Mouse (Mus musculus): ENCODE data around the gene Zxdc. TPM values are rescaled to one million over a fixed set of nuclear protein-coding genes. Genes with fewer than 3 reads are reported as not detected.

Gene Zxdc
- polyA plus RNA-seq (2014; fragmentation: Illumina TruSeq; extraction: RNeasy Lipid Tissue Mini Kit (QIAGEN cat#74804); ENCODE audit: low read depth, low replicate concordance) = 10.2 TPM

GRCm38 (mm10) chr6:90368976-90369724 is at the start of gene Zxdc:
Gene Zxdc, plus strand, starts transcription at chr6:90369492.

DNA sequence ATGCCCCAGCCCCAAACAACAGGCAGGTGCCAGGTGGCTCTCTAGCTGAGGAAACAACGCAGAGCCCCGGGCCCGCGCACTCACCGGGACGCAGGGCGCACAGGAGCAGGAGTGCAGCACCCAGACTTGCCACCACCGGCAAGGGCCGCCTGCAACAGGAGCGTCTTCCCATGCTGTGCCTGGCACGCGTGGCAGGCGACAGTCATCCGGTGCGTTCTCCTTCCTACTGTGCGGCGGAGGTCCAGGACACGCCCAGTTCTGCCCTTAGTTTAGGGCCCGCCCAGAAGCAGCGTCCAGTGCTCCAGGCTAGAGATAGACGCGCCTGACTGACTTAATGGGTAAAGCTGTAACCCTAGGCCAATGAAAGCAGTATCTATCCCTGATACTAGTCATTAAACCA is 44.3 kb upstream of the Zxdc start, which contains the start of gene Chst13:
Gene Chst13, minus strand, starts transcription at position 195 of the 400 bp plus-strand sequence.

DNA sequence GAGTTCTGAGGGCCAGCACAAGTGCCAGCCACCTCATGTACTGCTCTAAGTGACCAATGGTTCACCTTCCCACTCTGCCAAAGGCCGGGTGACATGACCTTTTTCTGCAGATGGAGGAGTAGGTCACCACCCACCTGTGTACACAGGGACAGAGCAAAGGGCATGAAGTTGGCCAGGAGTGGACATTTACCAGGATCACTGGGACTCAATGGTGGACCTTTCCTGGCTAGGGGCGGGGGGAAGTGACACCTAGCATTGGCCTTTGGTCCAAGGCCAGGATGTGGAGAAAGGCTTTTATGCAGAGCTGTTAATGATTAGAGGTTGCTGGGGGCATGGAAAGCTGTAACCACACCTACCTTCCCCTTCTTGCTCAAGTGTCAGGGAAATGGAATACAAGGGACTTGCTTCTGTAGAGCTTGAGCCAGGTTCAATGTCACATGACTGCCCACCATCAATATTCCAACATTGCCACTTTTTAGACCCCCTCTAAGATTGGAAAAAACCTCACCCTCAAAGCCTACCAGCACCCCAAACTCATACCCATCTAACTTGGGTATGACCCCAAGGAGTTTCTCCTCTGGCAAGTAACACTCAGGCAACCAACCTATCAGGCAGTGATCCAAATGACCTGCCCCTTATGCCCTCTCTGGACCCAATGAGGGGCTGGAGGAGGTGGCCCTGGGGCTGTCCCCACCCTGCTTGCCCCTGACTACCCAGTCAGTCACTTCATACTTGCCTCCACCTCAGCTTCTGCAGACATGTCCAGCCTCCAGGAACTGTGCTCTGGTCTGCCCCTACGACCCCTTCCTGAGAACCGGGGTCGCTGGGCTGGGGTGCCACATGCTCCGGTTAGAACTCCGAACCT is 36.5 kb upstream of the Zxdc start, which contains the start of gene Uroc1:
Gene Uroc1, plus strand, starts transcription at position 724 of the 865 bp plus-strand sequence.

DNA sequence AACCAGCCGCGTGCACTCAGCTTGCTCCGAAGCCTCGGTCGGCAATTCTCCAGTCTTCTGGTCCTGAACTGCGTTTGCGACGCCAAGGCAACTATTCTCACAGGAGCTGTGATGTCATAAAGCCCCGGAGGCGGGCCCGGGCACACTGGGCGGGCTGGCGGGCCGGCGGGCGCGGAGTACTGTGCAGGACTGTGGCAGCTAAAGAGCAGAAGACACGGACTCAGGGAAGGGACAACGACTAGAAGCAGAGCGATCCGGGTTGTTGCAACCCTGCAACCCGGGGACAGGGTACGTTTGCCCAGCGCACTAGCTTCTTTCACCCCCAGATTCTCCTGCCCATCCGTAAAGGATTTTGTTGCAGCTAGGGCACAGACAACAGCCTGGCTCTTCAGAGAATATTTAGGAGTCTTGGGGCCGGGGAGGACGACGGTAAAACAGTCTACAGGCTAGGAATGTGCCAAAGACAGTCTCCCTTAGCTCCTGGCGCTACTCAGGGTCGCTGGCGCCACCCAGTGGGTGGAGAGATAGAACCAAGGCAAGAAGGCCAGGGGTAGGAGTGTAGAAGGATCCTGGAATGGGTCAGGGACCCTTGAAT is 59.2 kb downstream of the Zxdc start, which contains the start of gene Cfap100:
Gene Cfap100, minus strand, starts transcription at position 418 of the 595 bp plus-strand sequence.

Other genes with a start within 250 kb of the Zxdc start
- not detected for gene Vmn1r51, start 246.9 kb upstream of the Zxdc start, polyA plus RNA-seq (2014; fragmentation: Illumina TruSeq; extraction: RNeasy Lipid Tissue Mini Kit (QIAGEN cat#74804); ENCODE audit: low read depth, low replicate concordance)
- not detected for gene Vmn1r52, start 194.7 kb upstream of the Zxdc start, polyA plus RNA-seq (2014; fragmentation: Illumina TruSeq; extraction: RNeasy Lipid Tissue Mini Kit (QIAGEN cat#74804); ENCODE audit: low read depth, low replicate concordance)
- not detected for gene V1ra8, start 166.7 kb upstream of the Zxdc start, polyA plus RNA-seq (2014; fragmentation: Illumina TruSeq; extraction: RNeasy Lipid Tissue Mini Kit (QIAGEN cat#74804); ENCODE audit: low read depth, low replicate concordance)
- gene Vmn1r53, start 145.1 kb upstream of the Zxdc start, polyA plus RNA-seq (2014; fragmentation: Illumina TruSeq; extraction: RNeasy Lipid Tissue Mini Kit (QIAGEN cat#74804); ENCODE audit: low read depth, low replicate concordance) = not detected
- not detected for gene Vmn1r54, start 123.2 kb upstream of the Zxdc start, polyA plus RNA-seq (2014; fragmentation: Illumina TruSeq; extraction: RNeasy Lipid Tissue Mini Kit (QIAGEN cat#74804); ENCODE audit: low read depth, low replicate concordance)
- not detected for gene BC048671, start 68.3 kb upstream of the Zxdc start, polyA plus RNA-seq (2014; fragmentation: Illumina TruSeq; extraction: RNeasy Lipid Tissue Mini Kit (QIAGEN cat#74804); ENCODE audit: low read depth, low replicate concordance)
- gene Chst13, start 44.3 kb upstream of the Zxdc start, polyA plus RNA-seq (2014; fragmentation: Illumina TruSeq; extraction: RNeasy Lipid Tissue Mini Kit (QIAGEN cat#74804); ENCODE audit: low read depth, low replicate concordance) = not detected
- gene Uroc1, start 36.2 kb upstream of the Zxdc start, polyA plus RNA-seq (2014; fragmentation: Illumina TruSeq; extraction: RNeasy Lipid Tissue Mini Kit (QIAGEN cat#74804); ENCODE audit: low read depth, low replicate concordance) = not detected
- not detected for gene Cfap100, start 59.3 kb downstream of the Zxdc start, polyA plus RNA-seq (2014; fragmentation: Illumina TruSeq; extraction: RNeasy Lipid Tissue Mini Kit (QIAGEN cat#74804); ENCODE audit: low read depth, low replicate concordance)
- 0.98 TPM for gene Klf15, start 93.1 kb downstream of the Zxdc start, polyA plus RNA-seq (2014; fragmentation: Illumina TruSeq; extraction: RNeasy Lipid Tissue Mini Kit (QIAGEN cat#74804); ENCODE audit: low read depth, low replicate concordance)
- 8.2 TPM for gene Aldh1l1, start 116.9 kb downstream of the Zxdc start, polyA plus RNA-seq (2014; fragmentation: Illumina TruSeq; extraction: RNeasy Lipid Tissue Mini Kit (QIAGEN cat#74804); ENCODE audit: low read depth, low replicate concordance)
- gene Slc41a3, start 235.2 kb downstream of the Zxdc start, polyA plus RNA-seq (2014; fragmentation: Illumina TruSeq; extraction: RNeasy Lipid Tissue Mini Kit (QIAGEN cat#74804); ENCODE audit: low read depth, low replicate concordance) = 0.19 TPM

Data from sigmoid colon, adult 10 weeks (tissue).